Mouse (Mus musculus): ENCODE measurements around the gene Gm12253. TPM values are rescaled to one million over a fixed set of nuclear protein-coding genes. Genes with fewer than 3 reads are reported as not detected.

Gm12253 gene
- not detected for total RNA-seq (2021)
- long read RNA-seq, experiment 1 = 0 reads
- long read RNA-seq, experiment 2 = 0 reads

- no peak within 1 kb of the TSS for H3K4me3 ChIP-seq
- H3K27ac ChIP-seq = no peak within 1 kb of the TSS
- no peak for TF ChIP-seq CTCF (IDR thresholded peaks at IDR 0.05)
- intact Hi-C loops (cut with DNase I) = no loop called here
- DNase-seq (ENCODE audit: extremely low spot score in 1 of 2, low spot score in 2 of 2) = no peak
These were observed at the start of gene Gm12253 for GRCm38 (mm10) chr11:58432259-58432658. TSS of gene Gm12253 (plus strand) at chr11:58432559.

GRCm38 (mm10) chr11:58399985-58400645, 32.2 kb upstream of the Gm12253 start:
- H3K4me3 ChIP-seq = no peak overlapping the region
- intact Hi-C loops (cut with DNase I) = loop anchor here (5.0 kb wide), 1 partner anchor 98 kb away; no protein-coding TSS in a partner anchor
- DNase-seq (ENCODE audit: extremely low spot score in 1 of 2, low spot score in 2 of 2) = no peak
- H3K27ac ChIP-seq = no peak overlapping the region
- no peak for TF ChIP-seq CTCF (IDR thresholded peaks at IDR 0.05)

GRCm38 (mm10) chr11:58400655-58401054, 31.7 kb upstream of the Gm12253 start:
- no peak overlapping the region for H3K27ac ChIP-seq
- intact Hi-C loops (cut with DNase I) = loop anchor here (5.0 kb wide), 1 partner anchor 98 kb away; no protein-coding TSS in a partner anchor
- TF ChIP-seq CTCF (IDR thresholded peaks at IDR 0.05) = no peak
- no peak overlapping the region for H3K4me3 ChIP-seq
- no peak for DNase-seq (ENCODE audit: extremely low spot score in 1 of 2, low spot score in 2 of 2)

- Histone ChIP-seq H3K4me3 (no peak overlapping the region), H3K27ac (no peak overlapping the region)
- intact Hi-C loops (cut with DNase I) = no loop called here
- TF ChIP-seq CTCF (IDR thresholded peaks at IDR 0.05) = no peak
- DNase-seq (ENCODE audit: extremely low spot score in 1 of 2, low spot score in 2 of 2) = no peak
These were observed 24.3 kb upstream of the Gm12253 start for GRCm38 (mm10) chr11:58408066-58408465.

- Histone ChIP-seq H3K27ac (no peak overlapping the region), H3K4me3 (no peak overlapping the region)
- no peak for DNase-seq (ENCODE audit: extremely low spot score in 1 of 2, low spot score in 2 of 2)
- intact Hi-C loops (cut with DNase I) = no loop called here
- TF ChIP-seq CTCF (IDR thresholded peaks at IDR 0.05) = no peak
These were observed 14.0 kb upstream of the Gm12253 start for GRCm38 (mm10) chr11:58418336-58418735.

GRCm38 (mm10) chr11:58420815-58421214, 11.5 kb upstream of the Gm12253 start, which contains the start of gene 1810065E05Rik:
TSS of gene 1810065E05Rik (plus strand) at chr11:58421111.
- intact Hi-C loops (cut with DNase I) = no loop called here
- H3K4me3 ChIP-seq = no peak within 1 kb of the TSS

GRCm38 (mm10) chr11:58437866-58438265, 5.5 kb downstream of the Gm12253 start:
- no peak for TF ChIP-seq CTCF (IDR thresholded peaks at IDR 0.05)
- intact Hi-C loops (cut with DNase I) = no loop called here
- H3K27ac ChIP-seq = no peak overlapping the region
- no peak overlapping the region for H3K4me3 ChIP-seq
- DNase-seq (ENCODE audit: extremely low spot score in 1 of 2, low spot score in 2 of 2) = no peak

More at GRCm38 (mm10) chr11:58420815-58421214, 11.5 kb upstream of the Gm12253 start, which contains the start of gene 1810065E05Rik:
- H3K27ac ChIP-seq = no peak within 1 kb of the TSS
- DNase-seq (ENCODE audit: extremely low spot score in 1 of 2, low spot score in 2 of 2) = no peak
- TF ChIP-seq CTCF (IDR thresholded peaks at IDR 0.05) = no peak

- no peak within 1 kb of the TSS for H3K27ac ChIP-seq
- no peak within 1 kb of the TSS for H3K4me3 ChIP-seq
- DNase-seq (ENCODE audit: extremely low spot score in 1 of 2, low spot score in 2 of 2) = no peak
- intact Hi-C loops (cut with DNase I) = no loop called here
- TF ChIP-seq CTCF (IDR thresholded peaks at IDR 0.05) = no peak
These were observed 20.4 kb downstream of the Gm12253 start, which contains the start of gene Lypd9 for GRCm38 (mm10) chr11:58452759-58453158. TSS of gene Lypd9 (minus strand) at chr11:58452923.

- DNase-seq (ENCODE audit: extremely low spot score in 1 of 2, low spot score in 2 of 2) = no peak
- H3K27ac ChIP-seq = no peak overlapping the region
- intact Hi-C loops (cut with DNase I) = no loop called here
- no peak for TF ChIP-seq CTCF (IDR thresholded peaks at IDR 0.05)
- H3K4me3 ChIP-seq = no peak overlapping the region
These were observed 21.2 kb downstream of the Gm12253 start for GRCm38 (mm10) chr11:58453592-58453991.

GRCm38 (mm10) chr11:58462170-58462569, 29.8 kb downstream of the Gm12253 start, which contains the start of gene Olfr30:
TSS of gene Olfr30 (minus strand) at chr11:58462270.
- Histone ChIP-seq H3K4me3 (no peak within 1 kb of the TSS), H3K27ac (no peak within 1 kb of the TSS)
- intact Hi-C loops (cut with DNase I) = no loop called here
- no peak for DNase-seq (ENCODE audit: extremely low spot score in 1 of 2, low spot score in 2 of 2)
- no peak for TF ChIP-seq CTCF (IDR thresholded peaks at IDR 0.05)

Other genes with a start within 250 kb of the Gm12253 start
- 1 to 10 TPM; 3.6 to 4.2 TPM for gene Igtp, start 233.0 kb upstream of the Gm12253 start, total RNA-seq (2021)
- 1 to 10 TPM; 2.2 to 2.8 TPM for gene Irgm2, start 232.9 kb upstream of the Gm12253 start, total RNA-seq (2021)
- not detected for gene 4930438A08Rik, start 157.8 kb upstream of the Gm12253 start, total RNA-seq (2021)
- gene Zfp692, start 125.5 kb upstream of the Gm12253 start, total RNA-seq (2021) = 10 to 100 TPM; 31.4 to 31.9 TPM
- gene Zfp672, start 102.2 kb upstream of the Gm12253 start, total RNA-seq (2021) = 10 to 100 TPM; 46.2 to 49.7 TPM
- gene Sh3bp5l, start 101.8 kb upstream of the Gm12253 start, total RNA-seq (2021) = 10 to 100 TPM; 53.5 to 59.2 TPM
- not detected for gene Lypd8, start 53.5 kb upstream of the Gm12253 start, total RNA-seq (2021)
- not detected for gene 1810065E05Rik, start 11.4 kb upstream of the Gm12253 start, total RNA-seq (2021)
- not detected for gene Lypd9, start 20.4 kb downstream of the Gm12253 start, total RNA-seq (2021)
- gene Olfr30, start 29.7 kb downstream of the Gm12253 start, total RNA-seq (2021) = not detected
- gene Olfr332, start 60.0 kb downstream of the Gm12253 start, total RNA-seq (2021) = not detected
- gene Olfr331, start 70.0 kb downstream of the Gm12253 start, total RNA-seq (2021) = not detected
- not detected for gene Olfr330, start 102.3 kb downstream of the Gm12253 start, total RNA-seq (2021)
- gene Olfr329-ps, start 113.9 kb downstream of the Gm12253 start, total RNA-seq (2021) = not detected
- gene Olfr328, start 123.1 kb downstream of the Gm12253 start, total RNA-seq (2021) = under 1 TPM; 0.12 to 0.27 TPM
- gene Olfr224, start 138.0 kb downstream of the Gm12253 start, total RNA-seq (2021) = not detected
- gene Olfr325, start 145.2 kb downstream of the Gm12253 start, total RNA-seq (2021) = not detected
- not detected for gene Olfr324, start 162.6 kb downstream of the Gm12253 start, total RNA-seq (2021)
- gene 2210407C18Rik, start 183.5 kb downstream of the Gm12253 start, total RNA-seq (2021) = not detected
- gene Olfr323, start 197.9 kb downstream of the Gm12253 start, total RNA-seq (2021) = not detected
- not detected for gene Trim58, start 207.9 kb downstream of the Gm12253 start, total RNA-seq (2021)
- gene Olfr322, start 226.2 kb downstream of the Gm12253 start, total RNA-seq (2021) = not detected
- gene Olfr320, start 248.5 kb downstream of the Gm12253 start, total RNA-seq (2021) = not detected